Mouse (Mus musculus): ENCODE results near the gene Ifna16.

DNA sequence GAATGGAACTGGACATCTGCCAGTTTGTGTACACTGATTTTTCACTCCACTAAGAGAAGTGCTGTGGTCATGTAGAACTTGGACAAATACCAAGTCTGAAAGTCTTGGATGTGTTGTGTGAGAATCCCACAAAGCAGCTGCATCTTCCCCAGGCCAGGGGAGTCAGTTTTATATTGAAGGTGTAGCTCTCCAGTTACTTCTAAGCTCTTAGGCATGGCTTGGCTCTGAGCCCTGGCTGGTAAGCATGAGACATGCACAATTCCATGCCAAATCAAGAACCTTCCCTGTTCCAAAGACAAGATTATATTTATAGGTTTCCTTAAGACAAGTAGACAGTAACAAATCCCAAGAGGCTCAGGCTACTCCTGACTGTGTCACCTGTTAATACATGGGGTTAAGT lies 38.3 kb upstream of the Ifna16 start:
- TF ChIP-seq POLR2A (IDR thresholded peaks at IDR 0.05; ENCODE audit: control insufficient read depth, extremely low read depth, insufficient read depth, low read length, poor library complexity) (no peak), CTCF (IDR thresholded peaks at IDR 0.05; ENCODE audit: borderline replicate concordance, control insufficient read depth, extremely low read depth, insufficient read depth, low read length, poor library complexity) (no peak)
